Mouse (Mus musculus) testis, adult 2 months (tissue): Measurements from ENCODE around the gene Lmo2. TPM values are rescaled to one million over a fixed set of nuclear protein-coding genes. Genes with fewer than 3 reads are reported as not detected.

Experiments
- H3K27ac ChIP-seq: fragments of 200-500 bp; 2 replicates; pipeline ENCODE4 v1.5.1; 2012; ENCODE audit warnings: low read depth, low read length; ENCODE audit not compliant: control insufficient read depth, insufficient read depth
- H3K27me3 ChIP-seq: fragments of 200-500 bp; 2 replicates; pipeline ENCODE4 v1.6.1; 2012; ENCODE audit warnings: mild to moderate bottlenecking, low read length, moderate library complexity; ENCODE audit not compliant: control insufficient read depth, insufficient read depth
- H3K36me3 ChIP-seq: fragments of 200-500 bp; 2 replicates; pipeline ENCODE4 v1.6.1; 2012; ENCODE audit warnings: mild to moderate bottlenecking, low read length; ENCODE audit not compliant: control insufficient read depth, insufficient read depth
- H3K4me1 ChIP-seq: fragments of 200-500 bp; 2 replicates; pipeline ENCODE4 v1.6.1; 2012; ENCODE audit warnings: low read length; ENCODE audit not compliant: control insufficient read depth, insufficient read depth
- H3K4me3 ChIP-seq: fragments of 200-500 bp; 2 replicates; pipeline ENCODE4 v1.5.1; 2012; ENCODE audit warnings: low read depth, mild to moderate bottlenecking, low read length, moderate library complexity, mixed read lengths; ENCODE audit not compliant: control insufficient read depth
- CTCF ChIP-seq: fragments of 200-500 bp; IDR thresholded peaks from 2 replicates; pipeline ENCODE4 v1.5.1; 2012; ENCODE audit warnings: low read depth, mild to moderate bottlenecking, inconsistent platforms, low read length, moderate library complexity; ENCODE audit not compliant: control insufficient read depth, insufficient read depth, insufficient replicate concordance
- POLR2A ChIP-seq: fragments of 200-500 bp; IDR thresholded peaks from 2 replicates; pipeline ENCODE4 v1.6.1; 2012; ENCODE audit warnings: low read depth, mild to moderate bottlenecking, inconsistent platforms, low read length, moderate library complexity; ENCODE audit not compliant: control insufficient read depth
- polyA plus RNA-seq: library from polyadenylated mRNA; depleted of rRNA; stranded (reverse); fragments of >200 nt; gene quantifications from 2 replicates; pipeline ENCODE4 v1.2.3, GENCODE M21; 2012

Gene Lmo2
- polyA plus RNA-seq, 1 experiment = 4.7 TPM

DNA sequence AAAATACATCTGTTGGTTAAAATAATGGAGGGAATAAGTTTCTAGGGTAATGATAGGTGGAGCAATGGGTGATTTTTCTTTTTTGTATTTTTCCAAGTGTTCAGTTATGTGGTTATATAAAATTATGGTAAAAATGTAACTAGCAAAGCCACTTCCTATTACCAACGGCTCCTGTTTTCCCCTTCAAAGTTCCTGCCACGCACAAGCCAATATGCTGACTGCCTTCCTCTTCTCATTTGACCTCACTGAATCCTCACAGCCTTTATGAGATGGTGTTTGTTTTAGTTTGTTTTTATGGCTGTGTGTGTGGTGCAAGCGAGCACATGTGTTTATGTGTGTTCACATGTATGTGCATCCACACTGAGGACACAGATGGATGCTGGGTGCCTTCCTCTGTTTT lies 23.1 kb upstream of the Lmo2 start:
- no peaks in the 10 kb centered on the region for H3K4me1 ChIP-seq
- TF ChIP-seq CTCF = no peak
- no peak for TF ChIP-seq POLR2A
- no peaks in the 10 kb centered on the region for H3K27me3 ChIP-seq
- no peak overlapping the region for H3K27ac ChIP-seq
- no peak overlapping the region for H3K4me3 ChIP-seq
- no peaks in the 10 kb centered on the region for H3K36me3 ChIP-seq

DNA sequence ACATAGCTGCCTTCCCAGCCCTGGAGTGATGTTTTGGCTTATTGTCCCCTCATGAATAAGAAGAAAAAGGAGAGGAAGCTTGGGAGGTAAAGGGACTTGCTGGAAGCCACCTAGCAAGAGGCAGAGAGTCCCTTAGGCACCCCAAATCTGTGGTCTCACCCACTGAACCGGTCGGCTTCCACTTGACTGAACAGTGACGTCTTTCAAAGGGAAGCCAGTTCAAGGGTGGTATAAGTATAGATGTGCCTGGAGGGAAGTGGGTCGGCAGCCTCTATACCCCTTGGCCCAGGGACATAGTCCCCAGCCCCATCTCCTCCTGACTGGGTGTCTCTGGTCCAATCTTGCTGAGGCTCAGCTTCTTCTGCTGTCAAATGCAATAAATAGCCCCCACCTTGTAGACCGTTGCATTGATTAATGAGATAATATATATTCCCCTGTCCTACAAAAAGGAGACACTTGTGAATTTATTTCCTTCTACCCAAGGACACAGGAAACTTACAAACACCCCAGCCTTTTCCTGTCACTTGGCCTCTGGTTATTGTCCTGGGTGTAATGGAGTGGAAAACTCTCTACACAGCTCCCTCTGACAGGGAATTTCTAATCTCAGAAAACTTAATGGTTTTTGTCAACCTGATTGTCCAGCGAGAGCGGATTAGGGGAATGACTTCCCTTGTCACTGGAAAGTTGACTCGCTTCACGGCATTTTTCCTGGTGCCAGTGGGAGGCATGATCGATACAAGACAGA lies 21.9 kb upstream of the Lmo2 start:
- H3K4me1 ChIP-seq = no peaks in the 10 kb centered on the region
- H3K27ac ChIP-seq = no peak overlapping the region
- TF ChIP-seq CTCF (no peak), POLR2A (no peak)
- no peaks in the 10 kb centered on the region for H3K27me3 ChIP-seq
- no peaks in the 10 kb centered on the region for H3K36me3 ChIP-seq
- no peak overlapping the region for H3K4me3 ChIP-seq

DNA sequence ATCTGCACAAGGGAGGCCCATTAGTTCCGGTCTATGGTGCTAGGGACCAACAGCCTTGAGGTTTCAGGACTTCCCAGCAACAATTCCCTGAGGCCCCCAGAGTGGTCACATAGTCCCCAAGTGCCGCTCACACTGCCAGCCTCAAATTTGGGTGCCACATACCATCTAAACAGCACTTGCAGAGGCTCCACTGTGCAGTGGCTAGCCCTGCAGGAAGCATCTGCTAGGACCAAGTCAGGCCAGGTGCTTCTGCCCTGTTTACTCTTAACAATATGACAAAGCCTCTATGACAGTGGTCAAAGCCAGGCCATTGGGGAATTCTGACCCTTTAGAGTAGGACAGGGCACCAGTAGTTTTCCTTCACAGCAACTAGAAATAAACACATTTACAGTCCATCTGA lies 21.1 kb upstream of the Lmo2 start:
- no peaks in the 10 kb centered on the region for H3K4me1 ChIP-seq
- no peaks in the 10 kb centered on the region for H3K36me3 ChIP-seq
- H3K4me3 ChIP-seq = no peak overlapping the region
- no peak for TF ChIP-seq POLR2A
- no peak for TF ChIP-seq CTCF
- no peaks in the 10 kb centered on the region for H3K27me3 ChIP-seq
- no peak overlapping the region for H3K27ac ChIP-seq

DNA sequence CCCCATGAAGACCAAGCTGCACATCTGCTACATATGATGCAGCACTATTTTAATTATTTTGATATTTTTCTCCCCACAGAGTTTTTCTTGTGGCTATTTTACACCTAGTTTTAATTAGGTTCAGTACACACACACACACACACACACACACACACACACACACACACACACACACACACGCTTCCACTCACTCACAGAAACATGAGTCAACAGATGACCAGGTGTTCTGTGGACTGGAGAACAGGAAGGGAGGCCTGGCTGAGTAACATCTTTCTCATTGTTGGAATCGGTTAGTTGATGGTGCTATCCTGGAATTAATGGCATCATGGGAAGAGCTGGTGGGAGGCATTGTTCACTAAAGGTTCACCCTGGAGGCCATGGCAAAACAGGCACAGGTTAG lies 20.1 kb upstream of the Lmo2 start:
- Histone ChIP-seq H3K4me3 (no peak overlapping the region), H3K4me1 (no peaks in the 10 kb centered on the region), H3K27me3 (no peaks in the 10 kb centered on the region), H3K27ac (no peak overlapping the region), H3K36me3 (no peaks in the 10 kb centered on the region)
- TF ChIP-seq POLR2A = no peak
- TF ChIP-seq CTCF = no peak

DNA sequence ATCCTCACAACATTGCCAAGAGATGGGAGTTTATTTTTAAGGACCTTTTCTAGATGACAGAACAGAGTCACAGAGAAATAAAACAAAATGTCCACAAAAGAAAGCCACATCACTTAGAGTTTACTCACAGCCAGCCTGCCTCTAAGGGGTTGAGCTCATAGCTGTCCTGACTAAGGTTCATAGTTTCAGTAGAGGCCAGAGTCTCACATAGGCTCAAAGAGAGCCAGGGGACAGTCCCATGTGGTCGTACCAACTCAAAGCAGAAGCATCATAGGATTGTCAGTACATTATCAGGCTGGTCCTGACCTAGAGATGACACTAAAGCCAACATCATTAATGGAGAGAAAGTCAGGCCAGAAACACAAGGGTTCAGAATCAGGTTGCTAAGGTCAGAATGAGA lies 19.2 kb upstream of the Lmo2 start:
- no peak overlapping the region for H3K4me3 ChIP-seq
- no peaks in the 10 kb centered on the region for H3K4me1 ChIP-seq
- no peak overlapping the region for H3K27ac ChIP-seq
- no peak for TF ChIP-seq POLR2A
- TF ChIP-seq CTCF = no peak
- no peaks in the 10 kb centered on the region for H3K27me3 ChIP-seq
- H3K36me3 ChIP-seq = no peaks in the 10 kb centered on the region

DNA sequence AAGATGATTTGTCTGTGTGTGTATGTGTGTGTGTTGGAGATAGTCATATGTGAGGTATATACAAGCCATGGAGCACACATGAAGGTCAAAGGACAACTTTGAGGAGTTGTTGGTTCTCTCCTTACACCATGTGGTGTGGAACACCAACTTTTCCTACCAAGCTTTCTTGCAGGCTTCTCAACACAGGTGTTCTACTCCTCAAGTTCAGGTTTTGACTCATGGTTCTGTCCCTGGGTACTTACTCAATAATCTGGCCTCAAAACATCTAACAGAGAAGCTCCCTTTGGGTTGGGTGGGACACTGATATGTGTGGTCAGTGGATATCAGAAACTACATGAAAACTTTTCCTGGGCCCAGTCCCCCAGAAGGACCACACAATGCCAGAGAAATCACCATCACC lies 18.8 kb upstream of the Lmo2 start:
- Histone ChIP-seq H3K4me1 (no peaks in the 10 kb centered on the region), H3K27ac (no peak overlapping the region), H3K4me3 (no peak overlapping the region), H3K36me3 (no peaks in the 10 kb centered on the region), H3K27me3 (no peaks in the 10 kb centered on the region)
- no peak for TF ChIP-seq CTCF
- no peak for TF ChIP-seq POLR2A

DNA sequence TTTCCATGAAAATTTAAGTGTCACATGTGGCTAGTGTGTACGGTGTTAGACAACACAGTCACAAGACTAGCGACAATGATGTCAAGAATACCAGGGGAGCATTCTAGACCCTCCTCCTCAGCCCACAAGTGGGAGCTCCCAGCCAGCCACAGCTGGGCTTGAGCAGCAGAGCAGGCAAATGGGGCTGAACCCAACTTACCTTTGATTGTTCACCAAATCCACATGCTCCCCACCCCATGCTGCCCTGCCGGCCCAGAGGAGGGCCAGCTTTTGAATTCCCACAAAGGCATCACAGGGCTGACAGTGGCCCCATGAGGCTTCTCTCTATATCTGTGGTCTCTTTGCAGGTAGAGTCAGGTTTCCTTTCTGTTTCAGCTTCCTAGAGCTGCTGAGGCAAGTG lies 16.7 kb upstream of the Lmo2 start:
- Histone ChIP-seq H3K36me3 (no peaks in the 10 kb centered on the region), H3K4me3 (no peak overlapping the region), H3K4me1 (0 out of 2 replicates have a peak, but pooled peaks cover 2% of the 10 kb centered on the region), H3K27ac (no peak overlapping the region), H3K27me3 (no peaks in the 10 kb centered on the region)
- TF ChIP-seq POLR2A (no peak), CTCF (no peak)
